Mouse (Mus musculus): ENCODE measurements at regions not wholly inside any gene's neighbourhood (a gene's known extent, or its start where the extent isn't known, plus 50 kb on each side); places are given as distances from the start of the nearest gene placed in this dataset.
A peak's percentile ranks its signal among the peaks of the same experiment; 100 is the strongest.

- no peak for DNase-seq
Measured at GRCm38 (mm10) chr2:172779096-172779495, 161.0 kb downstream of the Bmp7 start.

DNA sequence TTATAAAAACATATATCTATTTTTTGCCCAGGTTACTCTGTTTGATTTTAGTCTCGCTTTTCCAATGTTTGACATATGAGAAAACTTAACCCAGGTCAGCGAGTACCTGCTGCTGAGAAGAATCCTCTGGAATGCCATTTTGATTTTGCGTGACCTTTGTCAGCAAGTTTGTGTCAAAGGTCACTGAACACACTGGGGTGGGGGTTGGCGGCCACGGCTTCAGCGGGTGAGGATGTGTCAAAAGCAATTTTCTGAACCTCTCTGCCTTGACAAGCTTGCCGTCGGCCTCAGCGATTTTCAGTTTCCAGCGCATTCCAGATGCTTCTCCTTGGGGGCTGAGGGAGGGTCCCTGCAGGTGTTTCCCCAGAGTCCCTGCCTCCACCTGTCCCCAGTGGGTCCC lies 157.4 kb downstream of the Bmp7 start:
- no peak for DNase-seq

GRCm38 (mm10) chr2:172786297-172786696 lies 153.8 kb downstream of the Bmp7 start:
- no peak for DNase-seq

GRCm38 (mm10) chr2:172787203-172787944 lies 152.7 kb downstream of the Bmp7 start:
- DNase-seq = no peak

DNA sequence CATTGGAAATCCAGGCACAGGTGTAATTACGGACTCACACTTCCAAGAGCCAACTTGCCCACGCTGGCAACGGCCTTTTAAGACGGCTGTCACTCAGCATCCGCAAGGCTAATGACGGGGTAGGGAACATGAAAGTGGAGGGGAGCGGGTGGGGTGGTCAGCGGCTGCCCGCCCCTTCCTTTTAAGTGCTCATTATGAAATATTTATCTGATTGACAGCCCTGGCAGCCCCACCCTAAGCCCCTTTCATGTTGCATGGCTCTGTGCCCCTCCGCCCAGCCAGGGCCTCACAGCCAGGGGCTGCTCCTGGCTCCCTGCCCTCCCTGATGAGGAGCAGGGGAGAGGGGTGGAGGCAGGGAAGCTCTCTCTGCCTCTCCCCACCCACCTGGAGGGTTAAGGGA lies 150.9 kb downstream of the Bmp7 start:
- DNase-seq = no peak

DNA sequence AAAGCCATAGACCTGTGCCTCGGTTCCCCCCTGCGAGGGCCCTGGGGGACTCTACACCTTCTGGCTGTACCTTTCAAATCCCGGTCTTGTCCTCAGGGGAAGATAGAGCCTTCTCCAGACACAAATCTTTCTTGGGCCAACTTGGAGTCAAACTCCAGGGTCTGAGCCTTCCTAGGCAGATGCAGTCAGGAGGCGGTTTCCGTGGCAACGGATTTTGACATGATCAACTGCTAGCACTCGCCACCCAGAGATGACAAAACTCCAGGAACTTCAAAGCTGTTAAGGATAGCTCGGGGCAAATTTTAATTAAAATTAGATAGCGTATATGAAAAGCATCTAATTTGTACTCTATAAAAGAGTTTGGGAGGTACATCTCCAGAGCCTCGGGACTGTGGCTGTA lies 147.6 kb downstream of the Bmp7 start:
- no peak for DNase-seq

DNA sequence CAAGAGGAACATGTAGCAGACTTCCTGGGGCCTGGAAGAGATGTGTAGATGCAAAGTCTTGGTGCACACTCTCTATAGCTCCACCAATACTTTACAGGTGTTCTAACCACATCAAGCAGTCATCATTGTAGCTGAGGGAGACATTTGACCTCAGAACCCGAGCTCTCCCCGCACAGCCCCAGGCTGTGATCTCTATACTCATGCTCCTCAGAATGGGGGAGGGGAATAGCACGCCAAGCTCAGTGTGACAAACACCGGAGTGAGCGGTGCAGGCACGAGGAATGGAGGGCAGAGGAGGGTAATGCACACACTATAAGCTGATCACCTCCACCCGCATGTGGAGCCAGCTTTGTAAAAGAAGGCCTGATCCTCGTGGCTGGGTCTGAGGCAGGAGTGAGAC lies 146.1 kb downstream of the Bmp7 start:
- DNase-seq = peak; percentile 75

- DNase-seq = no peak
Measured at GRCm38 (mm10) chr2:172794771-172795170, 145.3 kb downstream of the Bmp7 start.

GRCm38 (mm10) chr2:172796104-172796503 lies 144.0 kb downstream of the Bmp7 start:
- DNase-seq = no peak

DNA sequence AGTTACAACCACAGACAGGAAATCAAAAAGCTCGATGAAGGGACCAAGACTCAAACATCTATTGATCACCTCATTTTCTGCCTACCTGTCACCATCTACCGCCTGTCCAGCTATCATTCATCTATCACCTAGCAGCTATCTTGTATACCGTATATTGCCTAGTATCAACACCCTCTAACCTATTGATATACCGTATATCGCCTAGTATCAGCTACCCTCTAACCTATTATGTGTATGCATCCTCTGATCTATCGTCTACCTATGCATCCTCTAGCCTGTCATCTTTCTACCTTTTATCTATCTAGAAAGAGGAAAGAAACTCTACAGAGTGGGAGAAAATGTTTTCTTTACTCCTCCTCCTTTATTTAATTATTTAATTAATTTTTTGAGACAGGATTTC lies 143.2 kb downstream of the Bmp7 start:
- DNase-seq = no peak

DNA sequence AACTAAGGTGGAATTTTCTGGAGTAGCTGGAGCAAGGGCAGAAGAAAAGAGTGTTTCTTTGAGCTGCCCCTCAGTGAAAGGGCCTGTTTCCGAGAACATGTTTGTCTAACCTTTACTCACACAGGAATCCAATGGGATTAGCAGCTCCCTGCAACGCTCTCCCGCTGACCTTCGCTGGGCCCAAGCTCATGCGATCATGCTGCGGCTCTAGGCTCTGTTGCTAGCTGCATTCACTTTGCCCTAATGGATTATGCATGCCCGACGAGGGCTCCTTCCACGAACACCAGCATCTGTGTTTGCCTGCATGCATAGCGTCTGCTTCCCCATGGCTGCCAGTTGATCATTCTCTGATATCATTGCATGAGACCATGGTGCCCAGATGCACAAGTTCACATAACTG lies 140.2 kb downstream of the Bmp7 start:
- DNase-seq = no peak

GRCm38 (mm10) chr2:172800801-172801200 lies 139.3 kb downstream of the Bmp7 start:
- DNase-seq = no peak

DNA sequence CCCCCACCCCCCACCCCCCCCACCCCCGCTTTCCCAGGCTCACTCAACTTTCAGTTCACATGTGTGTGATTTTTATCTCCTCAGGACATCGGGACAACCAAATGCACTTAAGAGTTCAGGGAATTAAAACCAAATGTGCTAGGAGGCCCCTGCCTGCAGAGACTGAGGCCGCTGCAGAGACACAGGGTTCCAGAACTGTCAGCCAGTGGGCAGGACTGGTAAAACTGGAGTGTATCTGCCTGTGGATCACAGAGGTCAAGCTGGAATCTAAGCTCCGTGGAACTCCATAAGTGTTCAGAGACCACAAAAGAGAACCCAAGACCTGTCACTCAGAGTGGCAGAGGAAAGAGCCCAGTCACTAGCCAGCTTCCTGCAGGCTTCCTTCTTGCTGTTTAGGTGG lies 138.3 kb downstream of the Bmp7 start:
- DNase-seq = no peak

GRCm38 (mm10) chr2:172807446-172807845 lies 132.7 kb downstream of the Bmp7 start:
- no peak for DNase-seq

DNA sequence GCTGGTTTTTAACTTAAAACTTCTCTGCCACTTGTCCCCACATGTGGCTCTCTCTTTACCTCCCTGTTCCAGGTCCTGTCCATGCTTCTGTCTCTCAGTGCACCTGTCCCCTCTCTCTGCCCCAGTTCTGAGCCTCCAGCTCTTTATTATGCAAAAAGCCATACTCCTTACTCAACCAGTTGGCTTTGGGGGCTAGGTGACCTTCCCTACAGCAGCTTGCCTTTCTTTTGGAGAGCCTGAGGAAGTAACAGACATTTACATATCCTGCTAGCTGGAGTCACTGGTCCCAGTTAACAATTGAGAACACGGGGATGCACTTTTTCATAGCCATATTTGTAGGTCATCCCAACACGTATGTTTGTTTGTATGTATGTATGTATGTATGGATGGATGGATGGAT lies 130.8 kb downstream of the Bmp7 start:
- no peak for DNase-seq

DNA sequence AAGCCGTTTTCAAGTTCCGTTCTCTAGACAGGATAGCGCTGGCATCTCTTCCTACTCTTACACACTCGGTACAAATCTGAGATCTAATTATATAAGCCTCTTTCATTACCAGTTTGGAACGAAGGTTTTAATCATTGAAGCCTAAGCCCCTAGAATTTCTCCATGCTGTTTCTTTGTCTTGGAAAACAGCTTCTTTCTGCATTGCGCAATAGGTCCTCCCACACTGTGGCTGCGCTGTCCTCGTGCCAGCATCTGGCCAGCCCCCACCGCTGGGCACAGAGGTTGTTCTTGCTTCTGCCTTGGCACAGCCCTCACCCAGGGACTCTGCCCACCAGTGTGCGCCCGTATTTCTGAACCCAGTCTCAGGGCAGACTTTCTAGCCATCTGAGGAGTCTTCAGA lies 126.8 kb downstream of the Bmp7 start:
- no peak for DNase-seq

DNA sequence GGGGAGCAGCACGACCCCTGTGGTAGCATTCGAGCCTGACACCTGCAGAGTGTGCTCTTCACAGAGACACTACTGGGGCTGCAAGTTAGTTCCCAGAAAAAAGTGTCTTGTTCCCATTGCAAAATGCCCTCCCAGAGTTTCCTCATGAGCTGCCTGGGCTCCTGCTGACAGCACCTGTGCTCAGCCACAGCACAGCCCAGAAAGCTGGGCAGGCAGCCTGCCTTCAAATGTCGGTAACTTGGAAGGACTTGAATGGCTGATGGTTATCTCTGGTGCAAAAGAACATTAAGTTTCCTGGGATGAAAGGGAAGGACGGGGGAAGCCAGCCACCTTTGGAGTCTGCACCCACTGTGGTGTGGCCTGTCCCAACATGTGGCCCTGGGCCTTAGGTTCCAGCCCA lies 126.2 kb downstream of the Bmp7 start:
- peak; percentile 25 for DNase-seq

- no peak for DNase-seq
Measured at GRCm38 (mm10) chr2:172815146-172815545, 125.0 kb downstream of the Bmp7 start.

GRCm38 (mm10) chr2:172817058-172817745 lies 122.9 kb downstream of the Bmp7 start:
- DNase-seq = peak; percentile 72
